Mouse (Mus musculus): ENCODE results near the gene Taf1d. TPM values are rescaled to one million over a fixed set of nuclear protein-coding genes. Genes with fewer than 3 reads are reported as not detected.

The Taf1d gene
- polyA plus RNA-seq, 1 experiment from 2014 or later = 42.5 TPM

DNA sequence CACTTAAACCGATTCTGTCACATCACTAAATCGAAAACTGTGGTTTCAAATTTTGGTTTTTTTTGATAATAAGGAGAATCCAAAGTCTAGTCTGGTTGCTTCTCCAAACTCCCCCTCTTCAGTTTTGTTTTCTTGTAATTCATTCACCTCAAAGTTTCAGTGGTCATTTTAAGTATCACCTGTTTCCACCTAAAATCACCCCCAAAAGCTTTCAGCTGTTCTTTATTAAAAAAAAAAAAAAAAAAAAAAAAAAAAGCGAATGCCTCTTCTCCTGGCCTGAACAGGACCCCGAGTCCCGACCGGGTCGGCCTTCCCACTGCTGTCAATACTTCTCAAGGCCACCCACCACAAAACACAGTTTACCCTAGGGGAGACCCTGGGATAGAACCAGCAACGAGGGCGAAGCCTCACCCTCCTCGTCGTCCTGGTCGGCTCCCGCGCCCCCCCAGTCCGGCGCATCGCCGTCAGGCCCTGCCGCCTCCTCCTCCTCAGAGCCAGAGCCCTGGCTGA lies 26.8 kb upstream of the Taf1d start:
- Histone ChIP-seq H3K36me3 (ENCODE audit: control insufficient read depth, insufficient read depth, low read length) (peaks cover 34% of the 10 kb centered on the region), H3K9me3 (ENCODE audit: control insufficient read depth, low read length) (no peaks in the 10 kb centered on the region), H3K27ac (replicated peaks in 1 of 2; ENCODE audit: control insufficient read depth in 1 of 2, insufficient read depth in 1 of 2, low read depth in 2 of 2, low read length in 2 of 2) (peak overlapping the region; percentile 74 to 84), H3K27me3 (ENCODE audit: control insufficient read depth, insufficient read depth, low read length) (no peaks in the 10 kb centered on the region), H3K9ac (ENCODE audit: low read length) (peak overlapping the region; percentile 94), H3K4me2 (ENCODE audit: low read length) (peak overlapping the region; percentile 88), H3K4me1 (ENCODE audit: control insufficient read depth in 2 of 2, insufficient read depth in 2 of 2, low read length in 2 of 2) (peaks cover 2 to 13% of the 10 kb centered on the region in 2 experiments; a peak in 3 of 4 replicates), H3K4me3 (ENCODE audit: control insufficient read depth in 1 of 2, insufficient read depth in 1 of 2, low read depth in 1 of 2, low read length in 2 of 2) (peak overlapping the region; percentile 83 to 88)
- no peak for ATAC-seq (ENCODE audit: insufficient number of reproducible peaks, insufficient read depth, low FRiP score, low read depth)
- WGBS = 9% methylated on average over 19 of the region's 19 CpGs

DNA sequence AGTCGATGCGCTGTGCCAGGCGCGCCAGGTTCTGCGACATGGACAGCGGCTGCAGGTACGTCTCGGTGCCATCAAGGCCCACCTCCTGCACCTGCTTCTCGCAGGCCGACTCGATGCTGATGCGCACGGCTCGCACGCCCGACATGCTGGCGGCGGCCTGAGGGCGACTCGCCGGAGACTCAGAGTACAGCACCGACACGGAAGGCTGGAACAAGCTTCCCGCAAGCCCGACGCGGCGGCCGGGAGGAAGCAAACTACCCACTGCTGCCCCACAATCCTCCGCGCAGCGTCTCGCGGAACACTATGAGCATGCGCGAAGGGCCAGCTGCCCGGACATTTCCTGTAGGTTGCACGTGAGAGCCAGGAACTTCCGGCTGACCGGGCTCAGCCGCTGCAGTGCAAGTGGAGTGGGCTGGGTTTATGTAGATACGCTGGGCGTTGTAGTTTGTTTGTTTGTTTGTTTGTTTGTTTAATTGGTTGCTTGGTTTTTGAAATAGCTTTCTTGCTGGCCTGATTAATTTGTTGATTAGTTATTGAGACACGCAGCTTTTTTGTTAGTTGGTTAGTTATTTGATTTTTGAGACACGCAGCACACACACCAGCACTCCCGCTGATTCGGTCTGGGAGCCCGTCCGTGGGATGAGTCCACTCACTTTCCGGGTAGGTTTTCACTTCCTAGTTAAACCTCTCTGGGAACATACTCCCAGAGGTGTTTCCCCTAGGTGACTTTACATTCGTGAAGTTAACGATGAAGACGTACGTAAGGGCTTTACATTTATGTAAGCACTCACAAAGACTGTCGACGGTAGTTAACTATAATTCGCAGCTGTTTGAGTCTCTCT lies 26.1 kb upstream of the Taf1d start, which contains the start of gene Med17:
Gene Med17 (minus strand): TSS at position 283 of the 842 bp plus-strand sequence.
- no peaks in the 10 kb centered on the region for H3K27me3 ChIP-seq (ENCODE audit: control insufficient read depth, insufficient read depth, low read length)
- peak within 1 kb of the TSS; percentile 94 for H3K9ac ChIP-seq (ENCODE audit: low read length)
- peaks cover 27% of the 10 kb centered on the region for H3K36me3 ChIP-seq (ENCODE audit: control insufficient read depth, insufficient read depth, low read length)
- H3K27ac ChIP-seq (replicated peaks in 1 of 2; ENCODE audit: control insufficient read depth in 1 of 2, insufficient read depth in 1 of 2, low read depth in 2 of 2, low read length in 2 of 2) = peak within 1 kb of the TSS; percentile 74 to 84
- WGBS = 2% methylated on average over 57 of the region's 57 CpGs
- ATAC-seq (ENCODE audit: insufficient number of reproducible peaks, insufficient read depth, low FRiP score, low read depth) = peak; percentile 93
- H3K9me3 ChIP-seq (ENCODE audit: control insufficient read depth, low read length) = no peaks in the 10 kb centered on the region
- peak within 1 kb of the TSS; percentile 88 for H3K4me2 ChIP-seq (ENCODE audit: low read length)
- H3K4me3 ChIP-seq (ENCODE audit: control insufficient read depth in 1 of 2, insufficient read depth in 1 of 2, low read depth in 1 of 2, low read length in 2 of 2) = peak within 1 kb of the TSS; percentile 83 to 88
- peaks cover 2 to 13% of the 10 kb centered on the region in 2 experiments; a peak in 3 of 4 replicates for H3K4me1 ChIP-seq (ENCODE audit: control insufficient read depth in 2 of 2, insufficient read depth in 2 of 2, low read length in 2 of 2)

DNA sequence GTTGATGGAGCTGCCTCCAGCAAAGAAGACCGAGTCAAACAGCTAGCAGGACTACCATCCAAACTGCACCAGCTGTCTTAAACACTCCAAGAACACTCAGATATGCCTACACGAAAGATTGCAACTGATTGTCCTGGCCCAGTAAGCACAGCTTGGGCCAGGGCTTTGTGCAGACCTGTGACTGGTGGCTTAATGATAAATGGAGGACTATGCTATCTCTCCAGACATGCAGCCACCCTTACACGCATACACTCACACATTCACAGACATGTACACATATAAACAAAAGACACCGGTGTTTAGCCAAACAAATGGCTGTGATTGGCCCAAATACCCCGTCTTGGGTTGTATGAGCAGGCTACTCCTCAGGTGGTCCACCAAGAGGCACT lies 25.5 kb upstream of the Taf1d start:
- H3K9ac ChIP-seq (ENCODE audit: low read length) = peak overlapping the region; percentile 94

DNA sequence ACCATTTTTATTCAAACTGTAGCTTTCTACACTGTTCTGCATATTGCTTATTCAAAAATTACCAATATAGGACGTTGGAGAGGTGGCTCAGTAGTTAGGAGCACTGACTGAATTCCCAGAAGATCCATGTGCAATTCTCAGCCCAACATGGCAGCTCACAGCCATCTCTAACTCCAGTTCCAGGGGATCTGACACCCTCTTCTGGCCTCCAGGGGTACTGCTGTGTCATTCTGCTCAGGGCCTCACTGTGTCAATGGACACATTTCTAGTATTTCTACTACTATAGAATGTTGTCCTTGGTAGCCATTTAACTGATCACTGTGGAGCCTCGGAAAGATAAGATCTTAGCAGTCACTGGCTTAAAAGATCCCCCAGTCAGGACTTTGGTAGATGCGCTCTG lies 20.6 kb upstream of the Taf1d start:
- Histone ChIP-seq H3K36me3 (ENCODE audit: control insufficient read depth, insufficient read depth, low read length) (peaks cover 5% of the 10 kb centered on the region; the same call in 1 of the 2 replicates), H3K27me3 (ENCODE audit: control insufficient read depth, insufficient read depth, low read length) (no peaks in the 10 kb centered on the region), H3K4me1 (ENCODE audit: control insufficient read depth in 2 of 2, insufficient read depth in 2 of 2, low read length in 2 of 2) (peaks cover 4 to 5% of the 10 kb centered on the region in 2 experiments; a peak in 3 of 4 replicates), H3K4me2 (ENCODE audit: low read length) (no peak overlapping the region), H3K9ac (ENCODE audit: low read length) (no peak overlapping the region), H3K9me3 (ENCODE audit: control insufficient read depth, low read length) (no peaks in the 10 kb centered on the region), H3K27ac (replicated peaks in 1 of 2; ENCODE audit: control insufficient read depth in 1 of 2, insufficient read depth in 1 of 2, low read depth in 2 of 2, low read length in 2 of 2) (no peak overlapping the region), H3K4me3 (ENCODE audit: control insufficient read depth in 1 of 2, insufficient read depth in 1 of 2, low read depth in 1 of 2, low read length in 2 of 2) (no peak overlapping the region)
- ATAC-seq (ENCODE audit: insufficient number of reproducible peaks, insufficient read depth, low FRiP score, low read depth) = no peak
- 71% methylated on average over 3 of the region's 3 CpGs for WGBS

More for the DNA sequence above, 25.5 kb upstream of the Taf1d start:
- ATAC-seq (ENCODE audit: insufficient number of reproducible peaks, insufficient read depth, low FRiP score, low read depth) = no peak
- Histone ChIP-seq H3K4me1 (ENCODE audit: control insufficient read depth in 2 of 2, insufficient read depth in 2 of 2, low read length in 2 of 2) (peaks cover 2 to 13% of the 10 kb centered on the region in 2 experiments; a peak in 3 of 4 replicates), H3K27ac (replicated peaks in 1 of 2; ENCODE audit: control insufficient read depth in 1 of 2, insufficient read depth in 1 of 2, low read depth in 2 of 2, low read length in 2 of 2) (peak overlapping the region; percentile 2 to 74; a peak in 3 of 4 replicates), H3K36me3 (ENCODE audit: control insufficient read depth, insufficient read depth, low read length) (peaks cover 21% of the 10 kb centered on the region), H3K4me2 (ENCODE audit: low read length) (peak overlapping the region; percentile 88), H3K27me3 (ENCODE audit: control insufficient read depth, insufficient read depth, low read length) (no peaks in the 10 kb centered on the region), H3K9me3 (ENCODE audit: control insufficient read depth, low read length) (no peaks in the 10 kb centered on the region), H3K4me3 (ENCODE audit: control insufficient read depth in 1 of 2, insufficient read depth in 1 of 2, low read depth in 1 of 2, low read length in 2 of 2) (peak overlapping the region; percentile 83 to 88)
- 46% methylated on average over 5 of the region's 5 CpGs for WGBS

DNA sequence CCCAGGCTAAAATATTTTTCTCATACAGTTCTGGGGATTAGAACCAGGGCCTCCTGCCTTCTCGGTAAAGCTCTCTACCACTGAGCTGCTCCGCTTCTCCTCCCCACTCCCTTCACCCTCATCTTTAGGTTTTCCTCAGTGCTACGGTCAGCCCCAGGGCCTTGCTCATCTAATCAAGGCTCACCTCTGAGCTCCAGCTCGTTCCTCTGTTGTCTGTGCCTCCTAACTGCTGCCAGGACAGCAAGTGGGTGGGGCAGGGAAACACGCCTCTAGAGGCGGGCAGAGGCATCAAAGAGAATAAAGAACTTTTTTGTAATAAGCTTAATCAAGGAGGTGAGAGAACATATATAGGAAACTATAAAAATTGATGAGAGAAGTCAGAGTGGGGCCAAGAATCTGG lies 18.2 kb upstream of the Taf1d start:
- no peak for ATAC-seq (ENCODE audit: insufficient number of reproducible peaks, insufficient read depth, low FRiP score, low read depth)
- H3K27ac ChIP-seq (replicated peaks in 1 of 2; ENCODE audit: control insufficient read depth in 1 of 2, insufficient read depth in 1 of 2, low read depth in 2 of 2, low read length in 2 of 2) = no peak overlapping the region
- H3K9me3 ChIP-seq (ENCODE audit: control insufficient read depth, low read length) = no peaks in the 10 kb centered on the region
- 72% methylated on average over 6 of the region's 6 CpGs for WGBS
- H3K4me3 ChIP-seq (ENCODE audit: control insufficient read depth in 1 of 2, insufficient read depth in 1 of 2, low read depth in 1 of 2, low read length in 2 of 2) = no peak overlapping the region
- H3K9ac ChIP-seq (ENCODE audit: low read length) = no peak overlapping the region
- no peak overlapping the region for H3K4me2 ChIP-seq (ENCODE audit: low read length)
- H3K36me3 ChIP-seq (ENCODE audit: control insufficient read depth, insufficient read depth, low read length) = peaks cover 8% of the 10 kb centered on the region; the same call in 1 of the 2 replicates
- no peaks in the 10 kb centered on the region for H3K27me3 ChIP-seq (ENCODE audit: control insufficient read depth, insufficient read depth, low read length)
- peaks cover 0 to 3% of the 10 kb centered on the region in 2 experiments; a peak in 1 of 4 replicates for H3K4me1 ChIP-seq (ENCODE audit: control insufficient read depth in 2 of 2, insufficient read depth in 2 of 2, low read length in 2 of 2)

DNA sequence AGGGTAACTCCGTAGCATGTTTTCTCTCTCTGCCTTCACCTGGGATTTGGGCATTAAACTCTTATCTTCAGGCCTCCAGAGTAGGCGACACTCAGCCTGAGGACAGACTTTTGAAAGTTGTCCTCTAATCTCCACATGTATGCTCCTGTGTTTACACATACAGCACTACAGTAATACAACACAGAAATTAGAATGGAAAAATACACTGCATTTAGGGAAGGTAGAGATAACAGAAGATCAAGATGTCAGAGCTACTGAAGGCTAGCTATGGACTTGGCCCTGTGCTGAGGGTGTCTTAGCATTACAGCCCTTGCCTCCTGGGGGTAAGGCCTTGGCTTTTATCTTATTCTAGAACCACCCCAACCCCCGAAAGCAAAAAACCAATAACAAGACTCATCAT lies 17.6 kb upstream of the Taf1d start:
- no peak for ATAC-seq (ENCODE audit: insufficient number of reproducible peaks, insufficient read depth, low FRiP score, low read depth)
- WGBS = 83% methylated on average over 3 of the region's 3 CpGs
- H3K27me3 ChIP-seq (ENCODE audit: control insufficient read depth, insufficient read depth, low read length) = no peaks in the 10 kb centered on the region

DNA sequence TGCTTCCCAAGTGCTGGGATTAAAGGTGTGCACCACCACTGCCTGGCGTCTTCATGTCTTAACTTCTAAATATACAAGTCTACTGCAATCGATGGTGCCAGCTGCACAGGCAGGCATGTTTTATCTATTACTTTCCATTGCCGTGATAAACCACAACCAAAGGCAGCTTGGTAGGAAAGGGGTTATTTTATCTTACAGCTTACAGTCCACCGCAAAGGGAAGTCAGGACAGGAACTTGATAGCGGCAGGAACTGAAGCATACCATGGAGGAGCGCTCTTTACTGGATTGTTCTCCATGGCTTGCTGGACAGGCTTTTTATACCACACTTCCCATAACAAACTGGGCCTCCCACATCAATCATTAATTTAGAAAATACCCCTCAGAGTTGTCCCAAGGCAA lies 16.8 kb upstream of the Taf1d start:
- H3K27me3 ChIP-seq (ENCODE audit: control insufficient read depth, insufficient read depth, low read length) = no peaks in the 10 kb centered on the region
- peaks cover 8% of the 10 kb centered on the region; the same call in 1 of the 2 replicates for H3K36me3 ChIP-seq (ENCODE audit: control insufficient read depth, insufficient read depth, low read length)
- H3K4me3 ChIP-seq (ENCODE audit: control insufficient read depth in 1 of 2, insufficient read depth in 1 of 2, low read depth in 1 of 2, low read length in 2 of 2) = no peak overlapping the region
- no peak overlapping the region for H3K9ac ChIP-seq (ENCODE audit: low read length)
- no peak overlapping the region for H3K4me2 ChIP-seq (ENCODE audit: low read length)
- H3K4me1 ChIP-seq (ENCODE audit: control insufficient read depth in 2 of 2, insufficient read depth in 2 of 2, low read length in 2 of 2) = peaks cover 0 to 3% of the 10 kb centered on the region in 2 experiments; a peak in 1 of 4 replicates
- no peak for ATAC-seq (ENCODE audit: insufficient number of reproducible peaks, insufficient read depth, low FRiP score, low read depth)
- no peak overlapping the region for H3K27ac ChIP-seq (replicated peaks in 1 of 2; ENCODE audit: control insufficient read depth in 1 of 2, insufficient read depth in 1 of 2, low read depth in 2 of 2, low read length in 2 of 2)
- no peaks in the 10 kb centered on the region for H3K9me3 ChIP-seq (ENCODE audit: control insufficient read depth, low read length)
- 59% methylated on average over 6 of the region's 6 CpGs for WGBS

More for the DNA sequence above, 17.6 kb upstream of the Taf1d start:
- Histone ChIP-seq H3K4me2 (ENCODE audit: low read length) (no peak overlapping the region), H3K36me3 (ENCODE audit: control insufficient read depth, insufficient read depth, low read length) (peaks cover 8% of the 10 kb centered on the region; the same call in 1 of the 2 replicates), H3K9ac (ENCODE audit: low read length) (no peak overlapping the region), H3K4me3 (ENCODE audit: control insufficient read depth in 1 of 2, insufficient read depth in 1 of 2, low read depth in 1 of 2, low read length in 2 of 2) (no peak overlapping the region), H3K9me3 (ENCODE audit: control insufficient read depth, low read length) (no peaks in the 10 kb centered on the region), H3K4me1 (ENCODE audit: control insufficient read depth in 2 of 2, insufficient read depth in 2 of 2, low read length in 2 of 2) (peaks cover 0 to 3% of the 10 kb centered on the region in 2 experiments; a peak in 1 of 4 replicates), H3K27ac (replicated peaks in 1 of 2; ENCODE audit: control insufficient read depth in 1 of 2, insufficient read depth in 1 of 2, low read depth in 2 of 2, low read length in 2 of 2) (no peak overlapping the region)
